Mouse (Mus musculus) embryo, embryonic 11 days (tissue): ENCODE results near the gene Ywhab.

ENCODE experiments used
- DNase-seq: peaks from one replicate; pipeline ENCODE4 v3.0.0-alpha.2; 2015

The Ywhab gene

DNA sequence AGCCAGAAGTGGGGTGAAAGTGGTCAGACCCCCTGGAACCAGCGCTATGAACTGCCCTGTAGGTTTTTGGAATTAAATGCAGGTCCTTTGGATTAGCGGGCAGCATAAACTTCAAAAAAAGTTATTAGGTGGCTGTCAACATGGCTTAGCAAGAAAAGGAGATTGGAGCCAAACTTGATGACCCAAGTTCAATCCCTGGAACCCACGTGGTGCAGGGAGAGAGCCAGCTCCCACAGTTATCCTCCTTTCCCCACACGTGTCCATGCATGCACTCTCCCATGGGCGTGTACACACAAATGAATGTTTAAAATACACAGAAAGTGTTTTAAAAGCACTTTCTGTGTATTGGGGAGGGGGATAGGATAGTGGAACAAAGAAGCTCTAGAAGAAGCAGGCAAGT is 15.7 kb downstream of the Ywhab start:
- DNase-seq: no peak

DNA sequence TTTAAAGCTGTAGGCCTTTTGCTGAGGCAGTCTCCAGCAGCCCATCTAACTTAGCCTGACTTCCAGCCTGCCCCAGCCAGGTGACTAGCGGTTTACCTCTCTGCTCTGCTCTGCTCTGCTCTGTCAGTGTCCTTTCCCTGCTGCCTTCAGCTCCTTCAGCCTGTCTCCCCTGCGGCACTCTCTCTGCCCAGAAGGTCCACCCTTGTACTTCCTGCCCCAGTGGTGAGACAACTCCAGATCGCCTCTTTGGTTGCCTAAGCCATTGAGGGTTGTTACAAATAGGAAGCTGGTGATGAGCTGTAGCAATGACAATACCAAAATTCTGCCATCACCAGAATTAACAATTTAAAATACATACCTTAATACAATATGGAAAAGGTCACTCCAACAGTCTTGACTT is 16.2 kb downstream of the Ywhab start:
- no peak for DNase-seq

DNA sequence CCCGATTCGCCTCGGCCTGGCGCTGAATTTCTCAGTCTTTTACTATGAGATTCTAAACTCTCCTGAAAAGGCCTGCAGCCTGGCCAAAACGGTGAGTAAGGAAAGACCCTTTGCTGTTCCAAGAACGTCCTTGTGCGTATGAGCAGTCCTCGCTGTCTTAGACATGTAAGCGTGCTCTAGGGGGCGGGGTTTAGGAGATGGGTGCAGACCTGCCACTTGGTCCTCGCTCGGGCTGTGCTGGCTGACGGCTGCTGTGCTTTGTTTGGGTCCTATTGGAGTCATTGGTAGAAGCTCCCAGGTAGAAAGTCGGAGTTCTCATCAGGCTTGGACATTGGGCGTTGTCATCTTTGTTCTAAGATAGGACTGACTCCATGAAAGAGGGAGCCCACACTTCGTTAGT is 20.5 kb downstream of the Ywhab start:
- no peak for DNase-seq

GRCm38 (mm10) chr2:164018910-164019309 is 24.1 kb downstream of the Ywhab start:
- DNase-seq: no peak

DNA sequence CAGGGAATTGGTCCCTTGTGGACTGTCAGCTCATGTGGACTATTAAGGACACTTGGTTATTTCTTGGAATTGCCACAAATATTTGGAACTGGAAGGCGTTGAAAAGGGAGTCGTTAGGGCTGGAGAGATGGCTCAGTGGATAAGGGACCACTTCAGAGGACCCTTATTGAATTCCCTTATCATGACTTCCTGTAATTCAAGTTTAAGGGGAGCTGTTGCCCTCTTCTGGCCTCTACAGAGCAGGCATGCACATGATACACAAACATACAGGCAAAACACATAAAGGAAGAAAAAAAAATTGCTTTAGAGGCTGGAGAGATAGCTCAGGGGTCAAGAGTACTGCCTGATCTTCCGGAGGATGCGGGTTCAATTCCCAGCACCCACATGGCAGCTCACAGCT is 25.2 kb downstream of the Ywhab start:
- DNase-seq: no peak

- DNase-seq: no peak
These were observed 27.3 kb downstream of the Ywhab start for GRCm38 (mm10) chr2:164022104-164022503.

DNA sequence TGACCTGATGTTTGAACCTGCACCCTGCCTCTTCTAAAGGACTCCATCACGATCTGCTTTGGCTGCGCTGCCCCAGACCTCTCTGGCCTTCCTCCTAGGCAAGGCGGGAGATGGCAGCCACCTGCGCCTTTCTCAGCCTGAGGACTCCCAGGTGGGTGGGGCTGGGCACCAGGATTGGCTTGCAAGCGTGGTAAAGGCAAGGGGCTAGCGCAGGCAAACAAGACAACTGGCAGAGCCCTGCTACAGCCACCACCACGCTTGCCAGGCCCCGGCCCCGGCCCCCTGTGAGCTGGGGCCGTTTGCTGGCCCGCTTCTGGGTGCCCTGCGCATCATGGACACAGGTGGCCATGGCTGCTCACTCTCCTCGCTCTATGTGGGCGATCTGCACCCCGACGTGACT is 30.4 kb downstream of the Ywhab start, which contains the start of gene Pabpc1l:
TSS of gene Pabpc1l (plus strand) at position 301 of the 400 bp plus-strand sequence.
- DNase-seq: no peak

DNA sequence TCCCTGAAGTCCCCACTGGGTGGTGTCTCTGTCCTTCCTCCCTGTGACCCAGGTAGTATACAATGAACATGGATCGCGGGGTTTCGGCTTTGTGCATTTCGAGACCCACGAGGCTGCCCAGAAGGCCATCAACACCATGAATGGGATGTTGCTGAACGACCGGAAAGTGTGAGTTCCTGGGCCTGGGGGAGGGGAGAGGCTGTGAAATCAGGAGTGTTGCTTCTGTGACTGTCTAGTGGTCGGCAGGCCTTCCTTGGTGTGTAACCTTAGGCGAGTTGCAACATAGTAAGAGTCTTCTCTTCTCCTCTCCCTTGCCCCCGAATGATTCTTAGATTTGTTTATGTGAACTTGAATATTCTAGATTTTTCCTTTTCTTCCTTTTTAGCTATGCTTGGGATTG is 36.4 kb downstream of the Ywhab start:
- DNase-seq: no peak

DNA sequence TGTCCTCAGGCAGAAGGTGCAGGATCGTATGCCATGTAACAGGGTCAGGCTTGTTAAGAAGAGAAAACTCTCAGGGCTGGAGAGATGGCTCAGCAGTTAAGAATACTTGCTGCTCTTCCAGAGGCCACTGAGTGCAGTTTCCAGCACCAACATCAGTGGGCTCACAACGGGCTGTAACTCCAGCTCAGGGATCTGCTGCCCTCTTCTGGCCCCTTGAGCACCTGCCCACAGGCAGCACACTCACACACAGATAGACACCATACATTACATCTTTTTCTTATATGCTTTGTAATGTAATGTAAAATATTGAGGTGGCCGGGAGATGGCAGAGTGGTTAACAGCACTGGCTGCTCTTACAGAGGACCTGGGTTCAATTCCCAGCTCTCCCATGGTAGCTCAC is 38.2 kb downstream of the Ywhab start:
- DNase-seq: no peak

- peak; percentile 23 for DNase-seq
These were observed 41.8 kb downstream of the Ywhab start for GRCm38 (mm10) chr2:164036520-164037019.

- no peak for DNase-seq
These were observed 43.8 kb downstream of the Ywhab start for GRCm38 (mm10) chr2:164038407-164039028.

- no peak for DNase-seq
These were observed 46.2 kb downstream of the Ywhab start for GRCm38 (mm10) chr2:164040949-164041348.

- no peak for DNase-seq
These were observed 46.8 kb downstream of the Ywhab start for GRCm38 (mm10) chr2:164041523-164041922.

DNA sequence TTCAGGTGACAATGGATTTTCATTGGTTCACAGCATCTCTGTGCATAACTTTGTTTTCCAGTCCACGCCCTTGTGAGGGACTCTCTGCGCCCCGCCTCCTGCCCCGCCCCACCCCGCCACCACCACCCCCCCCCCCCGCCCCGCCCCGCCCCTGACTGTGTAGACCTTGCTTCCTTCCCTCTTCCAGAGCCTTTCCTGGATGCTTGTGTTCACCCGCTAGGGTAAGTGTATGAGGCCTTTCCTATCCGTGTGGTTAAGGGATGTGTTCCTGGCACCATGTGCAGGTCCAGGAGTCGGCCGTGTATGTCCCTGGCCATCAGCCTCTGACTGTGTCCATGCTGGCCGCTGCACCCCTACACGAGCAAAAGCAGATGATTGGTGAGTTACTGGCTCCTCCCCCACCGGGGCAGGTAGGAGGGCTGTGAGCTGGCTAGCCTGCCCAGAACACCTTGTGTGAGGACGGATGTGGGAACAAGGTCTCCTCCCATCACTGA is 52.5 kb downstream of the Ywhab start:
- peak; percentile 45 for DNase-seq

DNA sequence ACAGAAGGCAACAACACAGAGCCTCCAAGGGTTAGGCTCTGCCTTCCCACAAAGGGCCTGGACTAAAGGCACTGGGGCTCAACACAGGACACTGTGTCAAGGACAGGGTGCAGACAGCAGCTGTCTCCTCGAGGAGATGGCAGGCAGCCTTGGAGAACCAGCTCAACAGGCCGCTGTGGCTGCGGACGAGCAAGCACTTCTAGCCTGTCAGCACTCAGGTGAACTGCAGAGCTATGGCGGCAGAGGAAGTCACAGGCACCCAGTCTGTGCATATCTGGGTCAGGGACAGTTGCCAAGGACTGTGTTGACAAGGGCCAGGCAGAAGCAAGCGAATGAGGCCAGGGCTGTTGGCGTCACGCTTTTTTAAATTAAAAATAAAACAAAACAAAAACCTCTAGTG is 59.0 kb downstream of the Ywhab start:
- DNase-seq: no peak

DNA sequence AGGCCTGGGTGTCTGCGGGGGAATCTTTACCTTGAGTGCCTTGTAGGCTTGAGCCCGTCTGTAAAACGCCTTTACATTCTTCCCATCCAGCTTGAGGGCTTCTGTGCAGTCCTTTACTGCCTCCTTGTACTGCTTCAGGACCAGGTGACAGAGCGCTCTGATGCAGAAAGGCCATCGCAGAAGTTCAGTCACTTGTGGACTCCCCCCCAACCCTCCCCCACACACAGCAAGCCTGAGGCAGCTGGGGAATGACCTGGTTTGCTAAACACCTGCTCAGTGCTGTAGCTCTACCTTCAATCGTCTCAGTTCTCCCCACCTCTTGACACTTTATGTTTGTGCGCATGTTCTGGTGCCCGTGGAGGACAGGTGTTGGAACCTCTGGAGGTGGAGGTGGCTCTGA is 59.9 kb downstream of the Ywhab start:
- DNase-seq: no peak

DNA sequence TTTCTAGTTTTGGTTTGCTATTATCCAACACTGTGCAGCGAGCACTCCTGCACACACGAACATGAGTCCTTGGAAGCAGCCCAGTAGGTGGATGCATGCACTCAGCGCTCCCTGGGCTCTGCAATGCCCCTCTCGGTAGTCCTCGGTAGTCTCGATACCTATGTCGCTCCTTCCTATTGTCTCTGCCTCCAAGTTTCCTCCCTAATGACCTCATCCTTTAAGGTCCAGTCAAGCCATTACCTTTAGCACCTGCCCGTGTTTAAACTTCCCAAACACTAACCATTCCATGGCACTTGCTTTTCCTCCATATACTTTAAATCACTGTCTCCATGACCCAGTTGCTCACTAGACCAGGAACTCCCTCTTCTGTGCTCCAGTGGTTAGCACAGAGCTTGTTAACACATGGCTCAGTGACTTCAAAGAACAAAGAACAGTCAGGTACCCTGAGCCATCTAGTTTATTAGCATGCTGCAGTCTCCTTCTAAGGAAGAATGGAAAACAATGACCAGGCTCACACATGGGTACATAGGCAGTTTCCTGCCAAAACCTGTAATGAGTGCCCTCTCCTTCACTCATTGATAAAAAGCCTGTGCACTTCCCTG is 65.0 kb downstream of the Ywhab start:
- DNase-seq: no peak
